Mouse (Mus musculus): ENCODE measurements around the gene Znhit2. TPM values are rescaled to one million over a fixed set of nuclear protein-coding genes. Genes with fewer than 3 reads are reported as not detected.

Znhit2 gene
- total RNA-seq, 2 experiments from 2014 or later = 37.0 to 41.3 TPM

- intact Hi-C loops (cut with DNase I) = loop anchor here (2.0 to 5.0 kb wide), 2 partner anchors 81 to 123 kb away; partner anchors contain the start of genes Cdc42ep2 and Pola2
- DNase-seq (ENCODE audit: extremely low spot score in 1 of 2, low spot score in 2 of 2) = no peak
These were observed 15.4 kb upstream of the Znhit2 start for GRCm38 (mm10) chr19:6045366-6046293.

DNA sequence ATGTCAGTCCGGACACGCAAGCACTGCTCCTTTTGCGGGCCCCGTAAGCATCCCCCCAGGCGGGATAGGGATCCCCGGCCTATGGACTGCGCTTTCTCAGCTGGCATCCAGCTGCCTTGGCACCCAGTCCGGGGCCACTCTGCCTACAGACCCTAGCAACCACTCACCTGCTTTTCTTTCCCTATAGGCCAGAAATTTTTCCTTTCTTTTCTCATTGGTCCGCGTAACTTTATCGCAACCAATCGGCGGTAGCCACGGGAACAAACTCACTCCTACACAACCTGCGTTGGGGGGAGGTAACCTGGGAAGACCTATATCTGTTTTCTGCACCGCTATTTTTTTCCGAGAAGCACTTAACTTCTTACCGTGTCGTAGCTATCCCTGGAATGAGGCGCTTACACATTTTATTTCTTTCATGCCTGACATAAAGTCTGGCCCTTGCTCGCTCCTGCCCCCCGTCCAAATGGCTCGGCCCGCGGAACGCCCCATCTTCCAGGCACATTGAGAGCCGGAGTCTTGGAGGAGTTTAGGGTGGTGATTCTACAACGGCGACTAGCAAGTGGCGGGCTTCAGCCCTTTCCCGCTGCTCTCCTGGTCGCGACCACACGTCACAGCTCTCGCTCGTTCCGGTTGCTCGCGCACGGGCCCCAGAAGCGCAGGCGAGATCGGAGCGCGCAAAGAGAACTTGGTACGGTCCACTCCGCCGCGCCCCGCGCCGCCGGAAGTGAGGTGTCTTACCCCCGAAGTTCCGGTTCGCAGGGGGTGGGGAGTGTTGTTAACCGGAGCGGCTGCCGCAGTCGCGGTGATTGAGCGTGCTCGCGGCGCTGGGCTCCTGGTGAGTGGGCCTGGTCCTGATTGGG is 14.5 kb upstream of the Znhit2 start, which contains the start of gene Syvn1:
Syvn1 (plus strand) TSS at position 283 of the 860 bp plus-strand sequence.
- intact Hi-C loops (cut with DNase I) = loop anchor here (5.0 kb wide), 1 partner anchor 124 kb away; the partner anchor contains the start of gene Cdc42ep2
- peak; percentile 93 to 94 for DNase-seq (ENCODE audit: extremely low spot score in 1 of 2, low spot score in 2 of 2)

GRCm38 (mm10) chr19:6047154-6047898 is 13.7 kb upstream of the Znhit2 start:
- intact Hi-C loops (cut with DNase I) = loop anchor here (5.0 kb wide), 1 partner anchor 125 kb away; the partner anchor contains the start of gene Cdc42ep2
- no peak for DNase-seq (ENCODE audit: extremely low spot score in 1 of 2, low spot score in 2 of 2)

DNA sequence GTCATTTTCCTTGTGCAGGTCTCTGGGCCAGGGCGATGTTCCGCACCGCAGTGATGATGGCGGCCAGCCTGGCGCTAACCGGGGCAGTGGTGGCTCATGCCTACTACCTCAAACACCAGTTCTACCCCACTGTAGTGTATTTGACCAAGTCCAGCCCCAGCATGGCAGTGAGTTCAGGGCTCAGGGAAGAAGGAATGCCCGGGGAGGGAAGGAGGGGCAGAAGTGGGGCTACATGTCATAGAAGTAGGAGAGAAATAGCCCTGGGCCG is 13.2 kb upstream of the Znhit2 start:
- peak in 1 of 2 experiments; percentile 32 for DNase-seq (ENCODE audit: extremely low spot score in 1 of 2, low spot score in 2 of 2)
- intact Hi-C loops (cut with DNase I) = loop anchor here (5.0 kb wide), 1 partner anchor 126 kb away; the partner anchor contains the start of gene Cdc42ep2

- intact Hi-C loops (cut with DNase I) = loop anchor here (5.0 kb wide), 1 partner anchor 127 kb away; the partner anchor contains the start of gene Cdc42ep2
- no peak for DNase-seq (ENCODE audit: extremely low spot score in 1 of 2, low spot score in 2 of 2)
These were observed 12.1 kb upstream of the Znhit2 start for GRCm38 (mm10) chr19:6048681-6049410.

- intact Hi-C loops (cut with DNase I) = no loop called here
- no peak for DNase-seq (ENCODE audit: extremely low spot score in 1 of 2, low spot score in 2 of 2)
These were observed 8.5 kb upstream of the Znhit2 start for GRCm38 (mm10) chr19:6052516-6052915.

DNA sequence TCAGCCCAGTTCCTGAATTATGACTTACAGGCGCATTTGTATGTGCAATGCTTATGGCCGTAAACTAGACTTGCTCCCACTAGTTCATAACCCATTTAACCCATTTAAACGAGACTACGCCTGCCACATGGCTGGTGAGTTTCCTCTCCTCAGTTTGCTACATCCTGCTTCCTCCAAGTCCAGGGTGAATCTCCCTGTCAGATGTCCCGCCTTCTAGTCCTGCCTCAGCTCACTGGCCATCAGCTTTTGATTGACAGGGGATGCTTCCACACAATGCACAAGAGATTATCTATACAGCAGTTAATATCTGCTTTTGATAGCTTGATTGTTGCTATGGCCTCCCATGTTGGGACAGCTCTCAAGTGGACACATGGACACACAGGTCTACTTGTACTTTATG is 6.7 kb upstream of the Znhit2 start:
- intact Hi-C loops (cut with DNase I) = no loop called here
- DNase-seq (ENCODE audit: extremely low spot score in 1 of 2, low spot score in 2 of 2) = no peak

DNA sequence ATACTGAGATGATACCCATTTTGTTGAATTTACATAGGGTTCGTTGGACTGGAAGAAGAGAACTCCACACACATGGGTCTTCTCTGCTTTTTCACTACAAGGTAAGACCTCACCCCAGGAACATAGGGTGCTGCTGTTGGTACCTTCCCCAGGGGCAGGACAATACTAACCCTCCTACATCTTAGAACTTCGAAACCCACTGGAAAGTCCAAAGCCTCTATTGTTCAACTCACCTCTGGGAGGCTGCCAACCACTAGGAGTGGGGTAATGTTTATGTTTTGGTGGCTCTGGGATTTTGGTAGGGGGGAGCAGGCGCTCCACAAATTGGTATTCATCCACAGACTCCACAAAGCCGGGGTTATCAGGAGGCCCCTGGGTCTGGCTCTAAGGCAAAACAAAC is 4.3 kb upstream of the Znhit2 start:
- intact Hi-C loops (cut with DNase I) = no loop called here
- DNase-seq (ENCODE audit: extremely low spot score in 1 of 2, low spot score in 2 of 2) = no peak

GRCm38 (mm10) chr19:6057313-6058096 is 3.5 kb upstream of the Znhit2 start, which contains the start of the genes Mrpl49 and Fau:
Gene Mrpl49, minus strand, starts transcription at chr19:6057785.
Gene Fau, plus strand, starts transcription at chr19:6057844.
- intact Hi-C loops (cut with DNase I) = no loop called here
- peak; percentile 99 to 100 for DNase-seq (ENCODE audit: extremely low spot score in 1 of 2, low spot score in 2 of 2)

- intact Hi-C loops (cut with DNase I) = no loop called here
- DNase-seq (ENCODE audit: extremely low spot score in 1 of 2, low spot score in 2 of 2) = no peak
These were observed 2.5 kb upstream of the Znhit2 start for GRCm38 (mm10) chr19:6058513-6058912.

GRCm38 (mm10) chr19:6058966-6059365 is 2.0 kb upstream of the Znhit2 start:
- DNase-seq (ENCODE audit: extremely low spot score in 1 of 2, low spot score in 2 of 2) = no peak
- intact Hi-C loops (cut with DNase I) = no loop called here

- intact Hi-C loops (cut with DNase I) = no loop called here
- DNase-seq (ENCODE audit: extremely low spot score in 1 of 2, low spot score in 2 of 2) = peak in 1 of 2 experiments; percentile 63
These were observed 780 bp downstream of the Znhit2 start for GRCm38 (mm10) chr19:6061641-6062302.

GRCm38 (mm10) chr19:6062418-6062817 is 1.4 kb downstream of the Znhit2 start:
- DNase-seq (ENCODE audit: extremely low spot score in 1 of 2, low spot score in 2 of 2) = no peak
- intact Hi-C loops (cut with DNase I) = no loop called here

DNA sequence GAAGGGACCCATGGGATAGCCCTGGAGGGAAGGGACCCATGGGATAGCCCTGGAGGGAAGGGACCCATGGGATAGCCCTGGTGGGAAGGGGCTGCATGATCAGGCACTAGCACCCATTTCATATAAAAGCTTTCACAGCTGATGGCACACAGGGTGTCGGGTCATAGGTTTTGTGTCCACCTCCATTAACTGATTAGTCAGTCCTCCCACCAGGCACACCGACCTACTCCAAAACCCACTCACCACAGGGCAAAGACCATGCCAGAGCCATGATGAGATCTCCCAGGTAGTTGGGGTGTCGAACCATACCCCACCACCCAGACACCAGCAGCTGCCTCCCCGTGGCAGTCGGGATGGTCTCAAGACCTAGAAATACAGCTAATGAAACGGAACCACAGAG is 2.1 kb downstream of the Znhit2 start:
- DNase-seq (ENCODE audit: extremely low spot score in 1 of 2, low spot score in 2 of 2) = no peak
- intact Hi-C loops (cut with DNase I) = no loop called here

- intact Hi-C loops (cut with DNase I) = no loop called here
- peak in 1 of 2 experiments; percentile 50 for DNase-seq (ENCODE audit: extremely low spot score in 1 of 2, low spot score in 2 of 2)
These were observed 5.6 kb downstream of the Znhit2 start for GRCm38 (mm10) chr19:6066571-6066970.

DNA sequence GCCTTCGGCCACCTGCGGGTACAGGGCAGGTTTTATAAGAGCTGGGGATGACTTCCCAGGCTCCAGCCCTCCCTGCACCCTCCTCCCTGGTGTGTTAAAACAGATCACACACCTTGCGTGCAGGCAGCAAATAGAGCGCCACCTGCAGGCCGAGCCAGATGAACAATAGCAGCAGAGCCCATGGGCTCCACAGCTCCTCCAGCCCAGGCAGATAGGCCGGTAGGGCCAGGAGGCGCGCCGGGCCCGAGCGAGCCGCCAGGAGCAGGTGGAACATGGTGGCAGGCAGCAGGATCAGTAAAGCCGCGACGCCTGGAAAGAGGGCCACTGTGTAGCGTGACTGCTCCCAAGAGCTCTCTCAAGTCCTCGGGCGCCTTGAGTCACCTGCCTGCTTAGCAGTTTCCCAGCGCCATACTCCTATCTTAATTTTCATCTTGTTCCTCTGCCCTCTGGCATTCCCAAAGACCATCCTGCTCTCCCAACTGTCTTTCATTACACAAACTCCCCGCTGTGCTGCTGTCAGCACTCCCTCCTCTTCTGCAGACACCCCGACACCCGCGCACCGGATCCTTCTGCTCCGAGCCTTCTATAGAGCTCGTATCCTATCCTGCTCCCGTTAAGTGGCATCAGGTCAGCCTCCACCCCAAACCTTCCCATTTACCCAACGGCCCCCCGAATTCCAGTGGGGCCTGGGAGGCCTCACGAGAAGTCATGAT is 6.2 kb downstream of the Znhit2 start:
- DNase-seq (ENCODE audit: extremely low spot score in 1 of 2, low spot score in 2 of 2) = peak; percentile 72 to 90
- intact Hi-C loops (cut with DNase I) = no loop called here
